In genomic region chr10:38907835-38908234, GRCm38 (mm10) we compare ENCODE assay signal across 10 mouse cellular contexts. TPM values are rescaled to one million over a fixed set of nuclear protein-coding genes. Genes with fewer than 3 reads are reported as not detected.
DNase-seq lines count a peak whose midpoint lies in the region; ATAC-seq and TF ChIP-seq lines count a peak whose summit lies in the region.
"Had no signal": no experiment of that assay in that cellular context is flagged by ENCODE, and none has a peak within 500 bp of the region (broad histone marks: within the 10 kb centered on the region; RNA-seq: fewer than 3 reads in every experiment).

No protein-coding gene starts in this region.

- peak overlapping the region; percentile 35; the same call in 1 of the 2 replicates for H3K27ac ChIP-seq in hindbrain, embryonic 10.5 days
- no peak overlapping the region for H3K27ac ChIP-seq in hindbrain, embryonic 14.5 days
- peak overlapping the region; percentile 88; the same call in 1 of the 2 replicates for H3K27ac ChIP-seq in lung, postnatal 0 days (ENCODE audit: low read length)
- H3K27ac ChIP-seq in intestine, embryonic 16.5 days (ENCODE audit: low read length): peak overlapping the region; percentile 82
- peak overlapping the region; percentile 96 for H3K27ac ChIP-seq in stomach, embryonic 16.5 days (ENCODE audit: low read length)
- H3K27ac ChIP-seq in midbrain, embryonic 15.5 days: no peak overlapping the region
- H3K27ac ChIP-seq in forebrain, embryonic 13.5 days: no peak overlapping the region
- H3K27ac ChIP-seq: forebrain, embryonic 15.5 days had no signal

- H3K36me3 ChIP-seq in hindbrain, embryonic 10.5 days: no peaks in the 10 kb centered on the region
- H3K36me3 ChIP-seq in hindbrain, embryonic 14.5 days (replicated peaks; ENCODE audit: control insufficient read depth, insufficient read depth): no peaks in the 10 kb centered on the region
- H3K36me3 ChIP-seq in lung, postnatal 0 days (ENCODE audit: insufficient read depth, low read length): no peaks in the 10 kb centered on the region
- H3K36me3 ChIP-seq in intestine, embryonic 16.5 days (ENCODE audit: control insufficient read depth, insufficient read depth, low read length): no peaks in the 10 kb centered on the region
- H3K36me3 ChIP-seq in stomach, embryonic 16.5 days (ENCODE audit: control insufficient read depth, insufficient read depth, low read length): no peaks in the 10 kb centered on the region
- H3K36me3 ChIP-seq in midbrain, embryonic 15.5 days (replicated peaks): no peaks in the 10 kb centered on the region
- no peaks in the 10 kb centered on the region for H3K36me3 ChIP-seq in forebrain, embryonic 13.5 days (ENCODE audit: poor library complexity, severe bottlenecking)
- H3K36me3 ChIP-seq: forebrain, embryonic 15.5 days had no signal

- no peaks in the 10 kb centered on the region for H3K27me3 ChIP-seq in hindbrain, embryonic 10.5 days (ENCODE audit: insufficient read depth, poor library complexity, severe bottlenecking)
- H3K27me3 ChIP-seq in hindbrain, embryonic 14.5 days (ENCODE audit: control insufficient read depth, insufficient read depth, low read length): no peaks in the 10 kb centered on the region
- H3K27me3 ChIP-seq in lung, postnatal 0 days (replicated peaks; ENCODE audit: insufficient read depth, low read length): no peaks in the 10 kb centered on the region
- H3K27me3 ChIP-seq in intestine, embryonic 16.5 days (replicated peaks; ENCODE audit: control insufficient read depth, insufficient read depth, low read length): no peaks in the 10 kb centered on the region
- no peaks in the 10 kb centered on the region for H3K27me3 ChIP-seq in stomach, embryonic 16.5 days (ENCODE audit: control insufficient read depth, insufficient read depth, low read length)
- no peaks in the 10 kb centered on the region for H3K27me3 ChIP-seq in midbrain, embryonic 15.5 days (replicated peaks)
- H3K27me3 ChIP-seq in forebrain, embryonic 13.5 days: no peaks in the 10 kb centered on the region
- H3K27me3 ChIP-seq: CH12.LX; forebrain, embryonic 15.5 days had no signal

- no peak for DNase-seq in hindbrain, embryonic 10.5 days (ENCODE audit: low spot score)
- no peak for DNase-seq in hindbrain, embryonic 14.5 days (ENCODE audit: low spot score)
- no peak for DNase-seq in lung, postnatal 0 days (ENCODE audit: low spot score)
- no peak for DNase-seq in lung, postnatal 14 days

- no peak for ATAC-seq in hindbrain, embryonic 14.5 days (ENCODE audit: low FRiP score)
- no peak for ATAC-seq in lung, postnatal 0 days
- ATAC-seq in intestine, embryonic 16.5 days: no peak
- no peak for ATAC-seq in stomach, embryonic 16.5 days (ENCODE audit: insufficient read depth, low FRiP score)
- ATAC-seq in midbrain, embryonic 15.5 days (replicated peaks): no peak
- no peak; the same call in 1 of the 2 replicates for ATAC-seq in forebrain, embryonic 13.5 days

- H3K4me3 ChIP-seq in hindbrain, embryonic 10.5 days: no peak overlapping the region
- no peak overlapping the region for H3K4me3 ChIP-seq in hindbrain, embryonic 14.5 days (replicated peaks; ENCODE audit: low read length)
- H3K4me3 ChIP-seq in lung, postnatal 0 days (ENCODE audit: low read depth, low read length): no peak overlapping the region
- H3K4me3 ChIP-seq in intestine, embryonic 16.5 days (ENCODE audit: low read length): no peak overlapping the region
- H3K4me3 ChIP-seq in stomach, embryonic 16.5 days (replicated peaks; ENCODE audit: low read length): no peak overlapping the region
- no peak overlapping the region for H3K4me3 ChIP-seq in midbrain, embryonic 15.5 days
- H3K4me3 ChIP-seq in forebrain, embryonic 13.5 days: no peak overlapping the region
- H3K4me3 ChIP-seq: forebrain, embryonic 15.5 days had no signal

- no peak overlapping the region for H3K9ac ChIP-seq in hindbrain, embryonic 14.5 days
- H3K9ac ChIP-seq in lung, postnatal 0 days (replicated peaks; ENCODE audit: low read depth): no peak overlapping the region
- H3K9ac ChIP-seq in intestine, embryonic 16.5 days (ENCODE audit: low read depth, low read length): no peak overlapping the region
- H3K9ac ChIP-seq in stomach, embryonic 16.5 days (ENCODE audit: low read length): no peak overlapping the region
- no peak overlapping the region for H3K9ac ChIP-seq in midbrain, embryonic 15.5 days
- H3K9ac ChIP-seq in forebrain, embryonic 13.5 days: no peak overlapping the region
- H3K9ac ChIP-seq: forebrain, embryonic 15.5 days had no signal

- no peak for TF ChIP-seq CTCF in lung, postnatal 0 days (IDR thresholded peaks at IDR 0.05)

- H3K4me2 ChIP-seq in hindbrain, embryonic 14.5 days (replicated peaks): no peak overlapping the region
- H3K4me2 ChIP-seq in lung, postnatal 0 days (replicated peaks; ENCODE audit: low read depth, low read length): no peak overlapping the region
- H3K4me2 ChIP-seq in intestine, embryonic 16.5 days (ENCODE audit: low read depth, low read length): no peak overlapping the region
- no peak overlapping the region for H3K4me2 ChIP-seq in stomach, embryonic 16.5 days (ENCODE audit: low read depth, low read length)
- H3K4me2 ChIP-seq in midbrain, embryonic 15.5 days: no peak overlapping the region
- H3K4me2 ChIP-seq in forebrain, embryonic 13.5 days: no peak overlapping the region
- H3K4me2 ChIP-seq: forebrain, embryonic 15.5 days had no signal

- 78% methylated on average over 2 of the region's 2 CpGs for WGBS in hindbrain, embryonic 10.5 days
- WGBS in hindbrain, embryonic 14.5 days: 78% methylated on average over 2 of the region's 2 CpGs
- WGBS in lung, postnatal 0 days: 61% methylated on average over 2 of the region's 2 CpGs
- 67% methylated on average over 2 of the region's 2 CpGs for WGBS in intestine, embryonic 16.5 days
- 56% methylated on average over 2 of the region's 2 CpGs for WGBS in stomach, embryonic 16.5 days
- 68% methylated on average over 2 of the region's 2 CpGs for WGBS in midbrain, embryonic 15.5 days
- 84% methylated on average over 2 of the region's 2 CpGs for WGBS in forebrain, embryonic 13.5 days

- H3K9me3 ChIP-seq in hindbrain, embryonic 10.5 days: no peaks in the 10 kb centered on the region
- H3K9me3 ChIP-seq in hindbrain, embryonic 14.5 days (ENCODE audit: control insufficient read depth, low read length): no peaks in the 10 kb centered on the region
- H3K9me3 ChIP-seq in lung, postnatal 0 days (ENCODE audit: low read length): no peaks in the 10 kb centered on the region
- H3K9me3 ChIP-seq in intestine, embryonic 16.5 days (ENCODE audit: control insufficient read depth, low read length): no peaks in the 10 kb centered on the region
- no peaks in the 10 kb centered on the region for H3K9me3 ChIP-seq in stomach, embryonic 16.5 days (replicated peaks; ENCODE audit: control insufficient read depth, low read length)
- H3K9me3 ChIP-seq in midbrain, embryonic 15.5 days: no peaks in the 10 kb centered on the region
- H3K9me3 ChIP-seq in forebrain, embryonic 13.5 days (replicated peaks): no peaks in the 10 kb centered on the region
- H3K9me3 ChIP-seq: forebrain, embryonic 15.5 days had no signal

- no peak for TF ChIP-seq EP300 in lung, postnatal 0 days (IDR thresholded peaks at IDR 0.05)

- H3K4me1 ChIP-seq in hindbrain, embryonic 10.5 days (replicated peaks): peaks cover 4% of the 10 kb centered on the region; the same call in 1 of the 2 replicates
- no peaks in the 10 kb centered on the region; the same call in 1 of the 2 replicates for H3K4me1 ChIP-seq in hindbrain, embryonic 14.5 days (replicated peaks; ENCODE audit: control insufficient read depth, insufficient read depth, low read length)
- peaks cover 3% of the 10 kb centered on the region; the same call in 1 of the 2 replicates for H3K4me1 ChIP-seq in lung, postnatal 0 days (ENCODE audit: insufficient read depth, low read depth, low read length)
- no peaks in the 10 kb centered on the region for H3K4me1 ChIP-seq in intestine, embryonic 16.5 days (ENCODE audit: control insufficient read depth, insufficient read depth, low read length)
- peaks cover 9% of the 10 kb centered on the region for H3K4me1 ChIP-seq in stomach, embryonic 16.5 days (ENCODE audit: control insufficient read depth, insufficient read depth, low read length)
- no peaks in the 10 kb centered on the region for H3K4me1 ChIP-seq in midbrain, embryonic 15.5 days
- no peaks in the 10 kb centered on the region for H3K4me1 ChIP-seq in forebrain, embryonic 13.5 days

RNA-seq across cellular contexts. Expression of gene Lama4, which starts 57.5 kb away (rescaled TPM):
- 15.0 and 17.5 TPM in 2 replicates for polyA plus RNA-seq in hindbrain, embryonic 10.5 days (2016; fragmentation: Nextera tagmentation; extraction: Ambion mirVana)
- 20.6 and 21.6 TPM in 2 replicates for polyA plus RNA-seq in hindbrain, embryonic 14.5 days (2014; fragmentation: Nextera tagmentation; extraction: Ambion mirVana)
- 72.0 and 73.6 TPM in 2 replicates for polyA plus RNA-seq in lung, postnatal 0 days (2015; fragmentation: Nextera tagmentation; extraction: Ambion mirVana)
- polyA plus RNA-seq in intestine, embryonic 16.5 days (2015; fragmentation: Nextera tagmentation; extraction: Ambion mirVana): 46.6 and 49.0 TPM in 2 replicates
- polyA plus RNA-seq in stomach, embryonic 16.5 days (2015; fragmentation: Nextera tagmentation; extraction: Ambion mirVana): 72.4 and 75.1 TPM in 2 replicates
- 19.2 and 20.4 TPM in 2 replicates for polyA plus RNA-seq in midbrain, embryonic 15.5 days (2015; fragmentation: Nextera tagmentation; extraction: Ambion mirVana)
- 11.2 and 13.3 TPM in 2 replicates for polyA plus RNA-seq in forebrain, embryonic 13.5 days (2015; fragmentation: Nextera tagmentation; extraction: Ambion mirVana)

Comparison
In these comparisons a context has a peak if more than half of its experiments do, and no peak if none do; other contexts are left out.
1. H3K27ac ChIP-seq: peak in hindbrain, embryonic 10.5 days (single experiment), lung, postnatal 0 days (single experiment), intestine, embryonic 16.5 days (single experiment) and stomach, embryonic 16.5 days (single experiment); none in hindbrain, embryonic 14.5 days (single experiment), midbrain, embryonic 15.5 days (single experiment) and forebrain, embryonic 13.5 days (single experiment).